Mouse (Mus musculus) lung, adult 2 months (tissue): ENCODE data around the gene Gm11077.

Experiments
- CTCF ChIP-seq: fragments of 200-500 bp; IDR thresholded peaks from 2 replicates; pipeline ENCODE4 v1.5.1; 2011; ENCODE audit warnings: mild to moderate bottlenecking, low read length, control low read depth; ENCODE audit not compliant: insufficient read depth
- POLR2A ChIP-seq: fragments of 200-500 bp; IDR thresholded peaks from 2 replicates; pipeline ENCODE4 v1.6.1; 2011; ENCODE audit warnings: low read depth, mild to moderate bottlenecking, control low read depth, low read length, borderline replicate concordance; ENCODE audit errors: extremely low read depth

GRCm38 (mm10) chr6:140767237-140767636, 38.2 kb downstream of the Gm11077 start:
- no peak for TF ChIP-seq CTCF
- no peak for TF ChIP-seq POLR2A
